Mouse (Mus musculus): ENCODE results near the gene Ptpn21.

Ptpn21 gene

GRCm38 (mm10) chr12:98724976-98725375, 12.2 kb downstream of the Ptpn21 start:
- no peak for ATAC-seq (ENCODE audit: insufficient number of reproducible peaks, low FRiP score, low TSS enrichment)

- ATAC-seq (ENCODE audit: insufficient number of reproducible peaks, low FRiP score, low TSS enrichment): no peak
Measured at GRCm38 (mm10) chr12:98724224-98724623, 13.0 kb downstream of the Ptpn21 start.

GRCm38 (mm10) chr12:98721030-98721429, 16.2 kb downstream of the Ptpn21 start:
- ATAC-seq (ENCODE audit: insufficient number of reproducible peaks, low FRiP score, low TSS enrichment): no peak

GRCm38 (mm10) chr12:98720628-98721027, 16.6 kb downstream of the Ptpn21 start:
- peak; percentile 51 for ATAC-seq (ENCODE audit: insufficient number of reproducible peaks, low FRiP score, low TSS enrichment)

- ATAC-seq (ENCODE audit: insufficient number of reproducible peaks, low FRiP score, low TSS enrichment): no peak
Measured at GRCm38 (mm10) chr12:98716142-98716541, 21.1 kb downstream of the Ptpn21 start.

GRCm38 (mm10) chr12:98714757-98715156, 22.4 kb downstream of the Ptpn21 start:
- no peak for ATAC-seq (ENCODE audit: insufficient number of reproducible peaks, low FRiP score, low TSS enrichment)

- no peak for ATAC-seq (ENCODE audit: insufficient number of reproducible peaks, low FRiP score, low TSS enrichment)
Measured at GRCm38 (mm10) chr12:98713621-98714103, 23.5 kb downstream of the Ptpn21 start.

- ATAC-seq (ENCODE audit: insufficient number of reproducible peaks, low FRiP score, low TSS enrichment): no peak
Measured at GRCm38 (mm10) chr12:98712819-98713218, 24.4 kb downstream of the Ptpn21 start.

GRCm38 (mm10) chr12:98703961-98704360, 33.2 kb downstream of the Ptpn21 start:
- ATAC-seq (ENCODE audit: insufficient number of reproducible peaks, low FRiP score, low TSS enrichment): no peak

GRCm38 (mm10) chr12:98703554-98703953, 33.7 kb downstream of the Ptpn21 start:
- ATAC-seq (ENCODE audit: insufficient number of reproducible peaks, low FRiP score, low TSS enrichment): no peak

GRCm38 (mm10) chr12:98701564-98701963, 35.6 kb downstream of the Ptpn21 start:
- ATAC-seq (ENCODE audit: insufficient number of reproducible peaks, low FRiP score, low TSS enrichment): no peak

GRCm38 (mm10) chr12:98697202-98697601, 40.0 kb downstream of the Ptpn21 start:
- no peak for ATAC-seq (ENCODE audit: insufficient number of reproducible peaks, low FRiP score, low TSS enrichment)

GRCm38 (mm10) chr12:98690230-98690629, 47.0 kb downstream of the Ptpn21 start:
- no peak for ATAC-seq (ENCODE audit: insufficient number of reproducible peaks, low FRiP score, low TSS enrichment)

- no peak for ATAC-seq (ENCODE audit: insufficient number of reproducible peaks, low FRiP score, low TSS enrichment)
Measured at GRCm38 (mm10) chr12:98683574-98683973, 53.6 kb downstream of the Ptpn21 start.

- ATAC-seq (ENCODE audit: insufficient number of reproducible peaks, low FRiP score, low TSS enrichment): no peak
Measured at GRCm38 (mm10) chr12:98683171-98683570, 54.0 kb downstream of the Ptpn21 start.

- no peak for ATAC-seq (ENCODE audit: insufficient number of reproducible peaks, low FRiP score, low TSS enrichment)
Measured at GRCm38 (mm10) chr12:98682196-98682595, 55.0 kb downstream of the Ptpn21 start.

GRCm38 (mm10) chr12:98679906-98680305, 57.3 kb downstream of the Ptpn21 start:
- no peak for ATAC-seq (ENCODE audit: insufficient number of reproducible peaks, low FRiP score, low TSS enrichment)

- ATAC-seq (ENCODE audit: insufficient number of reproducible peaks, low FRiP score, low TSS enrichment): no peak
Measured at GRCm38 (mm10) chr12:98677336-98677735, 59.9 kb downstream of the Ptpn21 start.

- ATAC-seq (ENCODE audit: insufficient number of reproducible peaks, low FRiP score, low TSS enrichment): no peak
Measured at GRCm38 (mm10) chr12:98676861-98677260, 60.3 kb downstream of the Ptpn21 start.

- ATAC-seq (ENCODE audit: insufficient number of reproducible peaks, low FRiP score, low TSS enrichment): peak; percentile 79
Measured at GRCm38 (mm10) chr12:98674627-98675143, 62.5 kb downstream of the Ptpn21 start.

- no peak for ATAC-seq (ENCODE audit: insufficient number of reproducible peaks, low FRiP score, low TSS enrichment)
Measured at GRCm38 (mm10) chr12:98673879-98674278, 63.3 kb downstream of the Ptpn21 start.

- ATAC-seq (ENCODE audit: insufficient number of reproducible peaks, low FRiP score, low TSS enrichment): no peak
Measured at GRCm38 (mm10) chr12:98670429-98670828, 66.8 kb downstream of the Ptpn21 start.

- ATAC-seq (ENCODE audit: insufficient number of reproducible peaks, low FRiP score, low TSS enrichment): peak; percentile 85
Measured at GRCm38 (mm10) chr12:98669864-98670263, 67.3 kb downstream of the Ptpn21 start.
